Mouse (Mus musculus): ENCODE measurements around the gene Igfbpl1. TPM values are rescaled to one million over a fixed set of nuclear protein-coding genes. Genes with fewer than 3 reads are reported as not detected.

Igfbpl1 gene
- not detected for polyA plus RNA-seq (2014; fragmentation: Illumina TruSeq; extraction: RNeasy Lipid Tissue Mini Kit (QIAGEN cat#74804); ENCODE audit: low read depth, low replicate concordance)

GRCm38 (mm10) chr4:45826275-45827040 lies at the start of gene Igfbpl1:
Gene Igfbpl1, minus strand, starts transcription at chr4:45826923.

GRCm38 (mm10) chr4:45848109-45848824 lies 21.5 kb upstream of the Igfbpl1 start, which contains the start of gene Stra6l:
Gene Stra6l, plus strand, starts transcription at chr4:45848664.

GRCm38 (mm10) chr4:45798964-45799363 lies 27.8 kb downstream of the Igfbpl1 start, which contains the start of gene Aldh1b1:
Gene Aldh1b1, plus strand, starts transcription at chr4:45799022.

Other genes with a start within 250 kb of the Igfbpl1 start
- gene Aldh1b1, start 27.9 kb downstream of the Igfbpl1 start, polyA plus RNA-seq (2014; fragmentation: Illumina TruSeq; extraction: RNeasy Lipid Tissue Mini Kit (QIAGEN cat#74804); ENCODE audit: low read depth, low replicate concordance) = 0.61 TPM
- gene Stra6l, start 21.7 kb upstream of the Igfbpl1 start, polyA plus RNA-seq (2014; fragmentation: Illumina TruSeq; extraction: RNeasy Lipid Tissue Mini Kit (QIAGEN cat#74804); ENCODE audit: low read depth, low replicate concordance) = 9.4 TPM
- gene Ccdc180, start 63.4 kb upstream of the Igfbpl1 start, polyA plus RNA-seq (2014; fragmentation: Illumina TruSeq; extraction: RNeasy Lipid Tissue Mini Kit (QIAGEN cat#74804); ENCODE audit: low read depth, low replicate concordance) = 0.89 TPM
- 32.5 TPM for gene Tdrd7, start 138.4 kb upstream of the Igfbpl1 start, polyA plus RNA-seq (2014; fragmentation: Illumina TruSeq; extraction: RNeasy Lipid Tissue Mini Kit (QIAGEN cat#74804); ENCODE audit: low read depth, low replicate concordance)
- 1.6 TPM for gene Tmod1, start 212.0 kb upstream of the Igfbpl1 start, polyA plus RNA-seq (2014; fragmentation: Illumina TruSeq; extraction: RNeasy Lipid Tissue Mini Kit (QIAGEN cat#74804); ENCODE audit: low read depth, low replicate concordance)

Data from kidney, adult 10 weeks (tissue).